Mouse (Mus musculus) cortical plate, adult 2 months (tissue): ENCODE results near the gene Cryba4. TPM values are rescaled to one million over a fixed set of nuclear protein-coding genes. Genes with fewer than 3 reads are reported as not detected.

Experiments used
- H3K27ac ChIP-seq: fragments of 200-500 bp; 2 replicates; pipeline ENCODE4 v1.5.1; 2012; ENCODE audit warnings: low read length, control low read depth, inconsistent platforms; ENCODE audit not compliant: insufficient read depth
- H3K4me1 ChIP-seq: fragments of 200-500 bp; 2 replicates; pipeline ENCODE4 v1.6.1; 2011; ENCODE audit warnings: low read length; ENCODE audit not compliant: control insufficient read depth, insufficient read depth
- H3K4me3 ChIP-seq: fragments of 200-500 bp; 2 replicates; pipeline ENCODE4 v1.5.1; 2011; ENCODE audit warnings: mild to moderate bottlenecking, low read length, control low read depth; ENCODE audit not compliant: insufficient read depth
- CTCF ChIP-seq: fragments of 200-500 bp; IDR thresholded peaks from 2 replicates; pipeline ENCODE4 v1.5.1; 2011; ENCODE audit warnings: mild to moderate bottlenecking, control low read depth, low read length; ENCODE audit not compliant: insufficient read depth; ENCODE audit errors: extremely low read depth
- POLR2A ChIP-seq: fragments of 200-500 bp; IDR thresholded peaks from 2 replicates; pipeline ENCODE4 v1.6.1; 2011; ENCODE audit warnings: mild to moderate bottlenecking, low read length, control low read depth; ENCODE audit not compliant: insufficient read depth; ENCODE audit errors: extremely low read depth
- polyA plus RNA-seq: library from polyadenylated mRNA; depleted of rRNA; stranded (reverse); fragments of >200 nt; gene quantifications from 2 replicates; pipeline ENCODE4 v1.2.3, GENCODE M21; 2012; rRNA removed

Cryba4 gene
- polyA plus RNA-seq = 1.7 and 2.2 TPM in 2 replicates

DNA sequence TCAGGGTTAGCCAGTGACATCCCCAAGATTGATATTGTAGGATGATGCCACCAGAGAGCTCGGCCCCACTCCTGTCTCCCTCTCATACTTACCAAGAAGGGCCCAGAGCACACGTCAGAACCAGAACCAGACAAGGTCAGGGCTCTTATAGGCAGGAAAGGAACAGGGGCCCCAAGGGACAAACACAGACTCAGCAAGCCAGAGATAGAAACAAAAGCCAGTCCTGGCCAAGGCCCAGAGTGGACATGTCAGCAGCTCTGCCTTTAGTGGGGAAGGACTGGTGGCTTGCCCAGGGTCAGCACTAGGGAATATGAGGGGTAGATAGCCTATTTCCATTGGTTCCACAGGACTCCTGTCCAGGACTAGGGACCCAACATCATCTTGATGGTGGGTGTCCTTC is at the start of gene Cryba4:
Cryba4 (minus strand) TSS at position 119 of the 400 bp plus-strand sequence.
- TF ChIP-seq POLR2A (no peak), CTCF (no peak)
- H3K4me1 ChIP-seq = peaks cover 2% of the 10 kb centered on the region; the same call in 1 of the 2 replicates
- no peak within 1 kb of the TSS for H3K4me3 ChIP-seq
- H3K27ac ChIP-seq = no peak within 1 kb of the TSS

DNA sequence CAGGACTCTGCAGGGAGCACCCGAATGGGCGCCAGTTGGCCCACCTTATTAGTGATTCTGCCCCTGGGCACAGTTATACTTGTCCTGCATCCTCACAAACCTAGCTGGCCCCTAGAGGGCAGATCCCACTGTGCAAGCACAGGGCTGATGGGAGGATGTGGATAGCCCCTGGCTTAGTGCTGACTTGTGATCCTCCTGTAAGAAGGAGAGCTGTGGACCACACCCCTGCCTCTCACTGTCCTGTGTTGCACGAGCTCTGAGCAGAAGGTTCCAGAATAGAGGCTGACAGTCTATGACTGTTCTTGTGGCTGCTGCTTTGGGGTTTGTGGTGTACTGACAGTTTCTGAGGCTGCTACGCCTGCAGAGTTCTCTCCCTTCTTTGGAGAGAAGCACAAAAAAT is 49.4 kb upstream of the Cryba4 start:
- peaks cover 12% of the 10 kb centered on the region for H3K4me1 ChIP-seq

DNA sequence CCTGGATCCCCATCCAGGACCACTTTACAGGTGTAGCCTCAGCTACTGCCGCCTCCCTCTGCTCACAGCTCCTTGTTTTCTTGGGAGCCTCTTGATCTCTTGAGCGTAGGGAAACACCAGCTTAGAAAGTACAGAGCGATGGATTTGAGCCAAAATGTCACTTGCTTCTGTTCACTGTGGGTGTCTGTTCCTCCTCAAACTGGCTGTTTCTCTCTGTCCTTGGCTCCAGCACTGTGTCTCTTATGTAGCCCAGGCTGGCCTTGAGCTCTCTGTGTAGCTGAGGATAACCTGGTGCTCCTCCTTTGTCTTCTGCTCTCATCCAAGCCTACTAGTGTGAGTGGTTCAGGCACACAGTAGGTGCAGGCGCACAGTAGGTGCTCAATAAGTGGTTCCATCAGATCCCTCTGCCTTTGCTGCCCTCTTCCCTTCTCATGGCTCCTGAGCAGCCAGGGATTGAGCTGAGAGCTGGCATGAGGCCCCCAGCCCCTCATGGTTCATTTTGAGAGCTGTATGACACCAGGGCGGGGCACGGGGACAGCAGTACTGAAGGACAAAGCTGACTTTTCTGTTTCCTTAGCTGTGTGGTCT is 48.5 kb upstream of the Cryba4 start:
- no peak for TF ChIP-seq CTCF
- no peak for TF ChIP-seq POLR2A
- H3K4me3 ChIP-seq = no peak overlapping the region
- H3K4me1 ChIP-seq = peaks cover 12% of the 10 kb centered on the region
- no peak overlapping the region for H3K27ac ChIP-seq

More for the DNA sequence above, 49.4 kb upstream of the Cryba4 start:
- Histone ChIP-seq H3K4me3 (no peak overlapping the region), H3K27ac (no peak overlapping the region)
- TF ChIP-seq POLR2A (no peak), CTCF (0 out of 2 replicates have a peak, but pooled peaks have one; percentile 3)

DNA sequence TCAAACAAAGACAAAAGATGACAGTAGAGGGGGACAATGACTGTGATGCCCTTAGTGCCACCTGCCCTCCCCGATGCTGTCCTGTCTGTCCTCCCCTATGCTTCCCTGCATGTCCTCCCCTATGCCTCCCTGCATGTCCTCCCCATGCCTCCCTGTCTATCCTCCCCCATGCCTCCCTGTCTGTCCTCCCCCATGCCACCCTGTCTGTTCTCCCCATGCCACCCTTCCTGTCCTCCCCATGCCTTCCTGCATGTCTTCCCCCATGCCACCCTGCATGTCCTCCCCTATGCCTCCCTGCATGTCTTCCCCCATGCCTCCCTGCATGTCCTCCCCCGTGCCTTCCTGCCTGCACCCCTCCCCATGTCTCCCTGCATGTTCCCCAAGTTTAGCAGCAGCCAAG is 47.8 kb upstream of the Cryba4 start:
- Histone ChIP-seq H3K4me1 (peaks cover 12% of the 10 kb centered on the region), H3K27ac (no peak overlapping the region), H3K4me3 (no peak overlapping the region)
- TF ChIP-seq POLR2A (no peak), CTCF (no peak)

DNA sequence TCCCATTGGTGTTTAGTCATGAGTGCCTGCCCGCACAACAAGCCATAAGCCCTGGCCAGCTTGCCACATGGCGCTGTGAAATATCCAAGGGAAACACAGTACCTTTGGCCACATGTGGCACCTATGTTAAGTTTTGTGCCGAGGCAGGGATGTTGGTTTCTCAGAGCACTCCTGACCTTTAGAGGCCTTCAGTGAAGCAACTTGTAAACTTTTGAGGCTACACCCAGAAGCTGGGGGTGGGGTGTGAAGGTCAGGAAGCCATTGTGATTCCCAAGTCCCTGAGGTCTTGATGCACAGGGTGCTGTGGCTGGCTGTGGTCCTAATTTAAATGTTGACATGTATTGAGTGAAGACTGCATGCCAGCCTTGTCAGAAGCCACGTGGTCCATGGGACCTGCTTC is 47.1 kb upstream of the Cryba4 start:
- Histone ChIP-seq H3K4me1 (peaks cover 12% of the 10 kb centered on the region), H3K4me3 (no peak overlapping the region), H3K27ac (0 out of 2 replicates have a peak overlapping the region, but pooled peaks have one; percentile 5)
- TF ChIP-seq POLR2A (no peak), CTCF (no peak)

DNA sequence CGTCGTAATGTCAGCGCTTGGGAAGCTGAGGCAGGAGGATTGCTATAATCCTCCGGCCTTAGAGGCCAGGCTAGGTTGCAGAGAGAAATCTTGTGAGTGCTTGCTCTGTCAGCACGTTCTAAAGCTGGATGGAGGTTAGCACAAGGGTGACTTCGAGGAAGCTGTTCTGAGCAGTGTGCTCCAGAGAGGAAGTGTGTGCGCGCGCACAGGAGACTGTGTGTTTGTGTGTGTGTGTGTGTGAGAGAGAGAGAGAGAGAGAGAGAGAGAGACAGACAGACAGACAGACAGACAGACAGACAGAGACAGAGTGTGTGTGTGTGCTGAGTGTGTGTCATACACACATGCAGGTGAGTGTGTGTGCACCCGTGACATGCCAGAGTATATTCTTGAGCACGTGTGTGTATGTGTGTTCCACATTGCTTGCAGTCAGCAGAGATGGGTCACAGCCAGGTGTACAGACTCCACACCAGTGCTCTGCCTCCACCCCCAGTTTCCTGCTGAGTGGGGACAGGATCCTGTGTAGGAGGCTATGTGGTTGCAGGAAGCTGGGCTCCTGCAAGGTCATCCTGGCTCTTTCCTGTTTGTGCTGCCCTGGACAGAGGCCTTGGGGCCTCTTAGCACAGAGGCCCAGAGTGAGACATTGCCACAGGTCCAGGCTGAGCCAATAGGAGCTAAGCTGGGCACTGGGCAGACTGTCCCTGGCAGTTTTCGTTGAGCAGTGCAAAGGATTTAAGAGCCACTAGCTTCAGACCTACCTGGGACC is 46.1 kb upstream of the Cryba4 start:
- no peak overlapping the region for H3K4me3 ChIP-seq
- peaks cover 12% of the 10 kb centered on the region for H3K4me1 ChIP-seq
- peak overlapping the region; percentile 5; the same call in 1 of the 2 replicates for H3K27ac ChIP-seq
- no peak for TF ChIP-seq CTCF
- no peak for TF ChIP-seq POLR2A

DNA sequence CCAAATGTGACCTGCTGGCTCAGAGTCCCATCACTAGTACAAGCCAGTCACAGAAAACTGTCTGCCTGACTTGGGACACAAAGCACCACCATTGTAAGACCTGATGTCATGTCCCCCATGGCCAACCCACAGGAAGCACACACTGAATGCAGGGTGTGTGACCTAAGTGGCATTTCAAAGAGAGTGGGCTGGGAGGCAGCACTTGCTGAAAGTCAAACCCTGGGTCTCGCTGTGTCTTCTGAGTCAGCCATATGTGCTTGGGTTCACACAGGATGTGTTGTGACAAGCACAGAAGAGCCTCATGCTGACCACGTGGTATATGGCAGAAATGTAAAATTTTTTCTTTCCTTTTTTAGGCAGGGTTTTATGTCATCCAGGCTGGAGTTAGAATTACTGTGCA is 44.9 kb upstream of the Cryba4 start:
- Histone ChIP-seq H3K4me1 (peaks cover 14% of the 10 kb centered on the region), H3K27ac (no peak overlapping the region), H3K4me3 (no peak overlapping the region)
- TF ChIP-seq POLR2A (no peak), CTCF (no peak)

DNA sequence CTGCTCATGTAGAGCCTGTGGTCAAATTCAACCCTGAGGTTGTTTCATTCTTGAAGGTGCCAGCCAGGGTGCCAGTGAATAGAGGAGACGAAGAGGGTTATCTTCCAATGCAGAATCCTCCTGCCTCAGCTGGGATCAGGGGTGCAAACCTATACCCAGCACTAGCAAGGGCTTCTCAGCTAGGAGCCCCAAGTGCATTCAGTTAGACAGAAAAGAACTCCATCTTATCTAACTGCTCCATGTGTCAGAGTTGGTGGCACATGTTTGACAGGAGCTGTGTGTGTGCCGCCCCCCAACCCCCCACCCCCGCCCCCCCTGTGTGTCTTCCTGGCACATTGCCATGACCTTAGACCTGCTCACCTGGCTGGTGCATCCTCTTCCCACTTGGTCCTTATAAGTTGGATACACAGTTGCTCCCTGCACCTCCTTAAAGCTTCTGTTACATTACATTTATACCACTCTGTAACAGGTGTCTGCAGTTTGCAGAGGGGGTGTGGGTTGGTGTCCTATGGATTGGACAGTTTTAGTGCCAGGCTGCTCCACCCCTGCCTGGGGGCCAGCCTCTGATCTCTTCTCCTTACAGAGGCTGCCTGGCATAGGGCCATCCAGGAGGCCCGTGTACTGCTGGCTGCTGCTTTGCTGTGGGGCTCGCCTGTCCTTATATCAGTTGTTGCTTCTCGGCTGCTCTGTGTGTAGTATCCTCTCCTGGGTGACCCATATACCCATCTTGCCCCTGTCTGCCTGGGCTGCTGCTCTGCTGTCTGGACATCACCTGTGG is 44.3 kb upstream of the Cryba4 start:
- no peak overlapping the region for H3K4me3 ChIP-seq
- no peak overlapping the region for H3K27ac ChIP-seq
- TF ChIP-seq POLR2A (no peak), CTCF (no peak)
- peaks cover 14% of the 10 kb centered on the region for H3K4me1 ChIP-seq

DNA sequence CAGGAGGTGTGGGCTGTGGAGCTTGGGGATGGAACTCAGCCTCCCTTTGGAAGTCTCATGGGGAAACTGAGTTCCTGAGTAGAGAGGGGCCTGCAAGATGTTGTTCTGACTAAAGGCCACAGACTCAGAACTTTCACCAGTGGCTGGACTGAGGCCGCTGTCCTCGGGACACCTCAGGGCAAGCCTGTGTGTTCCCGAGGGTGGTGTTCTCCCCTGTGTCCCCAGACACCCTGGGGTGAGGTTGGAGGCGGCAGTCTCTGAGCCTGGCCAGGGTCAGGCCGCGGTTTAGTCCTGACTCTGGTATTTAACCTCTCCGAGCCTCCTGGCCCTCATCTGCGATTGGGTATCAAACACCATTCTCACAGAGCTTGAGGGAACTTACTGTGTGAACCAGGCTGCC is 43.2 kb upstream of the Cryba4 start:
- no peak for TF ChIP-seq CTCF
- no peak for TF ChIP-seq POLR2A
- Histone ChIP-seq H3K4me1 (peaks cover 14% of the 10 kb centered on the region), H3K27ac (no peak overlapping the region), H3K4me3 (no peak overlapping the region)

DNA sequence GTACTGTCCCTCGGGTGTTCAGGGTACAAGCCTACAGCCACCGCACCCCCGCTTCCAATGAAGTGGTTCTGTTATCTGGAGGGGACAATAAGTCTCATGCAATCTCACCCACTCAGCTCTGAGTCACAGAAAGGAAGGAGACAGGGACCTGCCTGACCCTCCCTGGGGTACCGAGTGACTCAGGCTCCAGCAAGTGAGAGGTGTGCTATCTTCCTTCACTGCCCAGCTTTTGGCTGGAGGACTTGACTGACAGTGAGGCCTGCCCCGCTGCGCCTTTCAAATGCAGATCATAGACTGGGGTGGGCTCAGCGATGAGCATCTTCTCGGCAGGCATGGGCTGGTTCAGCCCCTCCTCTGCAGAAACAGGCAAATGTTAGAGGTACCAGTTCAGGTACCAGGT is 42.8 kb upstream of the Cryba4 start:
- TF ChIP-seq POLR2A (no peak), CTCF (no peak)
- Histone ChIP-seq H3K27ac (no peak overlapping the region), H3K4me3 (no peak overlapping the region), H3K4me1 (peaks cover 13% of the 10 kb centered on the region)
